Mouse (Mus musculus) left cerebral cortex, adult 11 months (tissue): ENCODE measurements around the gene Srgap2.

Source experiments
- DNase-seq: peaks from one replicate; pipeline ENCODE4 v3.0.0; 2022; ENCODE audit warnings: low spot score

The Srgap2 gene

GRCm38 (mm10) chr1:131245926-131246325, 281.2 kb downstream of the Srgap2 start:
- DNase-seq, result no peak

- DNase-seq, result no peak
Measured at GRCm38 (mm10) chr1:131245089-131245856, 281.9 kb downstream of the Srgap2 start, which contains the start of gene Rassf5. Gene Rassf5 (minus strand): TSS chr1:131245258.

GRCm38 (mm10) chr1:131244536-131245088, 282.5 kb downstream of the Srgap2 start:
- no peak for DNase-seq

GRCm38 (mm10) chr1:131242956-131243355, 284.2 kb downstream of the Srgap2 start:
- DNase-seq, result no peak

GRCm38 (mm10) chr1:131239576-131240193, 287.5 kb downstream of the Srgap2 start:
- no peak for DNase-seq

GRCm38 (mm10) chr1:131238931-131239381, 288.2 kb downstream of the Srgap2 start:
- no peak for DNase-seq

GRCm38 (mm10) chr1:131236077-131236476, 291.1 kb downstream of the Srgap2 start:
- DNase-seq, result no peak
